Mouse (Mus musculus) myocyte (in vitro differentiated cells): ENCODE data around the gene Flii.

Source experiments
- CEBPB ChIP-seq: IDR thresholded peaks from 2 replicates; pipeline ENCODE4 v1.6.1; 2011; ENCODE audit warnings: mild to moderate bottlenecking, moderate library complexity; ENCODE audit not compliant: poor library complexity, insufficient read depth, severe bottlenecking
- E2F4 ChIP-seq: IDR thresholded peaks from one replicate; pipeline ENCODE4 v1.6.1; 2011; ENCODE audit warnings: mild to moderate bottlenecking, control low read depth, moderate library complexity; ENCODE audit not compliant: insufficient read depth
- MAX ChIP-seq: IDR thresholded peaks from one replicate; pipeline ENCODE4 v1.6.1; 2011; ENCODE audit warnings: low read depth, mild to moderate bottlenecking, control low read depth
- POLR2A ChIP-seq: IDR thresholded peaks from one replicate; pipeline ENCODE4 v1.6.1; 2011; ENCODE audit warnings: low read depth, mild to moderate bottlenecking, control low read depth, moderate library complexity; ENCODE audit not compliant: insufficient read length
- SRF ChIP-seq: IDR thresholded peaks from one replicate; pipeline ENCODE4 v1.6.1; 2011; ENCODE audit warnings: low read depth; ENCODE audit not compliant: control insufficient read depth, insufficient read length
- TCF12 ChIP-seq: IDR thresholded peaks from one replicate; pipeline ENCODE4 v1.6.1; 2011; ENCODE audit warnings: mild to moderate bottlenecking, control low read depth; ENCODE audit not compliant: poor library complexity, insufficient read depth, severe bottlenecking
- USF1 ChIP-seq: IDR thresholded peaks from one replicate; pipeline ENCODE4 v1.6.1; 2011; ENCODE audit warnings: low read depth, mild to moderate bottlenecking, control low read depth, moderate library complexity

DNA sequence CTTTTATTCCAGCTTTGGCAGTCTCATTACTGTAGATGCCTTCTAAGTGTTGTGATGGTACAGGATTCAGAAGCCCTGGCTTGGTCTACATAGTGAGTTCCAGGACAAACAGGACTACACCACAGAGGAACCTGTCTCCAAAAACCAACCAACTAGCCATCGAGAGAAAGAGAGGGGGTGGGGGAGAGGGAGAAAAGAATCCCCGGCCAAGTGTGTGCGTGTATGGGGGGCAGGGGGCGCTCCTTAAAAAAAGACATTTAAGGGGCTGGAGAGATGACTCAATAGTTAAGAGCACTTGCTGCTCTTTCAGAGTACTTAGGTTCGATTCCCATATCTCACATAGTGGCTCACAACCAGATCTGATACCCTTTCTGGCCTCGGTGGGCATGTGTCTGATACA is 48.5 kb upstream of the Flii start:
- TF ChIP-seq POLR2A (no peak), USF1 (no peak), SRF (no peak), CEBPB (no peak), E2F4 (no peak), TCF12 (no peak), MAX (no peak)
